Mouse (Mus musculus): ENCODE data around the gene Etv4. TPM values are rescaled to one million over a fixed set of nuclear protein-coding genes. Genes with fewer than 3 reads are reported as not detected.

The Etv4 gene
- polyA plus RNA-seq, 1 experiment = 21.2 TPM

GRCm38 (mm10) chr11:101770266-101770665 is 14.9 kb downstream of the Etv4 start:
- TF ChIP-seq TCF3 (IDR thresholded peaks at IDR 0.05; ENCODE audit: insufficient read length, low read depth) (no peak), CEBPB (IDR thresholded peaks at IDR 0.05; ENCODE audit: insufficient read depth, poor library complexity, severe bottlenecking) (no peak), USF1 (IDR thresholded peaks at IDR 0.05; ENCODE audit: low read depth) (no peak), MAX (IDR thresholded peaks at IDR 0.05; ENCODE audit: low read depth) (no peak), TCF12 (IDR thresholded peaks at IDR 0.05; ENCODE audit: insufficient read depth, poor library complexity, severe bottlenecking) (no peak), POLR2AphosphoS2 (IDR thresholded peaks at IDR 0.05; ENCODE audit: insufficient read length, low read depth) (peak; percentile 25), MYOG (IDR thresholded peaks at IDR 0.05; ENCODE audit: control insufficient read depth in 1 of 3, insufficient read depth in 1 of 3, insufficient read length in 2 of 3, low read depth in 2 of 3) (no peak)
- H3K4me3 ChIP-seq = no peak overlapping the region
- no peaks in the 10 kb centered on the region for H3K79me2 ChIP-seq (ENCODE audit: control insufficient read depth, insufficient read depth)
- no peak overlapping the region for H3ac ChIP-seq (ENCODE audit: control insufficient read depth, insufficient read length)
- no peaks in the 10 kb centered on the region for H3K27me3 ChIP-seq (ENCODE audit: control insufficient read depth, insufficient read depth, insufficient read length)
- H3K36me3 ChIP-seq (ENCODE audit: control insufficient read depth, insufficient read depth) = peaks cover 32% of the 10 kb centered on the region
- no peak overlapping the region for H3K4me2 ChIP-seq (ENCODE audit: low read depth)

- Histone ChIP-seq H3K27me3 (ENCODE audit: control insufficient read depth, insufficient read depth, insufficient read length) (no peaks in the 10 kb centered on the region), H3K4me2 (ENCODE audit: low read depth) (no peak overlapping the region), H3K36me3 (ENCODE audit: control insufficient read depth, insufficient read depth) (peaks cover 47% of the 10 kb centered on the region), H3K4me3 (no peak overlapping the region), H3K79me2 (ENCODE audit: control insufficient read depth, insufficient read depth) (no peaks in the 10 kb centered on the region), H3ac (ENCODE audit: control insufficient read depth, insufficient read length) (no peak overlapping the region)
- TF ChIP-seq TCF3 (IDR thresholded peaks at IDR 0.05; ENCODE audit: insufficient read length, low read depth) (no peak), MAX (IDR thresholded peaks at IDR 0.05; ENCODE audit: low read depth) (no peak), MYOD1 (IDR thresholded peaks at IDR 0.05; ENCODE audit: control insufficient read depth in 1 of 3, insufficient read length in 2 of 3, low read depth in 2 of 3) (no peak), USF1 (IDR thresholded peaks at IDR 0.05; ENCODE audit: low read depth) (no peak), SRF (IDR thresholded peaks at IDR 0.05; ENCODE audit: control insufficient read depth, insufficient read length, low read depth) (no peak), TCF12 (IDR thresholded peaks at IDR 0.05; ENCODE audit: insufficient read depth, poor library complexity, severe bottlenecking) (no peak), CEBPB (IDR thresholded peaks at IDR 0.05; ENCODE audit: insufficient read depth, poor library complexity, severe bottlenecking) (no peak)
These were observed 16.4 kb downstream of the Etv4 start for GRCm38 (mm10) chr11:101768721-101769120.

- Histone ChIP-seq H3K4me3 (no peak overlapping the region), H3K36me3 (ENCODE audit: control insufficient read depth, insufficient read depth) (peaks cover 48% of the 10 kb centered on the region), H3ac (ENCODE audit: control insufficient read depth, insufficient read length) (no peak overlapping the region), H3K27me3 (ENCODE audit: control insufficient read depth, insufficient read depth, insufficient read length) (no peaks in the 10 kb centered on the region), H3K4me2 (ENCODE audit: low read depth) (no peak overlapping the region), H3K79me2 (ENCODE audit: control insufficient read depth, insufficient read depth) (no peaks in the 10 kb centered on the region)
- no peak for TF ChIP-seq MAX (IDR thresholded peaks at IDR 0.05; ENCODE audit: low read depth)
- no peak for TF ChIP-seq SRF (IDR thresholded peaks at IDR 0.05; ENCODE audit: control insufficient read depth, insufficient read length, low read depth)
- TF ChIP-seq TCF3 (IDR thresholded peaks at IDR 0.05; ENCODE audit: insufficient read length, low read depth) = no peak
- no peak for TF ChIP-seq MYOD1 (IDR thresholded peaks at IDR 0.05; ENCODE audit: control insufficient read depth in 1 of 3, insufficient read length in 2 of 3, low read depth in 2 of 3)
- no peak for TF ChIP-seq MYOG (IDR thresholded peaks at IDR 0.05; ENCODE audit: control insufficient read depth in 1 of 3, insufficient read depth in 1 of 3, insufficient read length in 2 of 3, low read depth in 2 of 3)
- TF ChIP-seq POLR2AphosphoS2 (IDR thresholded peaks at IDR 0.05; ENCODE audit: insufficient read length, low read depth) = no peak
- no peak for TF ChIP-seq USF1 (IDR thresholded peaks at IDR 0.05; ENCODE audit: low read depth)
- TF ChIP-seq POLR2A (IDR thresholded peaks at IDR 0.05; ENCODE audit: insufficient read length, low read depth) = no peak
These were observed 17.8 kb downstream of the Etv4 start for GRCm38 (mm10) chr11:101767326-101767725.

GRCm38 (mm10) chr11:101764546-101764945 is 20.6 kb downstream of the Etv4 start:
- H3K4me3 ChIP-seq = no peak overlapping the region
- no peaks in the 10 kb centered on the region for H3K79me2 ChIP-seq (ENCODE audit: control insufficient read depth, insufficient read depth)
- TF ChIP-seq MYOG (IDR thresholded peaks at IDR 0.05; ENCODE audit: control insufficient read depth in 1 of 3, insufficient read depth in 1 of 3, insufficient read length in 2 of 3, low read depth in 2 of 3) (no peak), SRF (IDR thresholded peaks at IDR 0.05; ENCODE audit: control insufficient read depth, insufficient read length, low read depth) (no peak), TCF12 (IDR thresholded peaks at IDR 0.05; ENCODE audit: insufficient read depth, poor library complexity, severe bottlenecking) (no peak), MAX (IDR thresholded peaks at IDR 0.05; ENCODE audit: low read depth) (no peak), MYOD1 (IDR thresholded peaks at IDR 0.05; ENCODE audit: control insufficient read depth in 1 of 3, insufficient read length in 2 of 3, low read depth in 2 of 3) (no peak), E2F4 (IDR thresholded peaks at IDR 0.05; ENCODE audit: insufficient read depth) (no peak), POLR2A (IDR thresholded peaks at IDR 0.05; ENCODE audit: insufficient read length, low read depth) (no peak), CEBPB (IDR thresholded peaks at IDR 0.05; ENCODE audit: insufficient read depth, poor library complexity, severe bottlenecking) (no peak), REST (IDR thresholded peaks at IDR 0.05; ENCODE audit: insufficient read depth, insufficient read length) (no peak), POLR2AphosphoS2 (IDR thresholded peaks at IDR 0.05; ENCODE audit: insufficient read length, low read depth) (no peak), TCF3 (IDR thresholded peaks at IDR 0.05; ENCODE audit: insufficient read length, low read depth) (no peak), USF1 (IDR thresholded peaks at IDR 0.05; ENCODE audit: low read depth) (no peak)
- H3K36me3 ChIP-seq (ENCODE audit: control insufficient read depth, insufficient read depth) = peaks cover 54% of the 10 kb centered on the region
- no peaks in the 10 kb centered on the region for H3K27me3 ChIP-seq (ENCODE audit: control insufficient read depth, insufficient read depth, insufficient read length)
- H3K4me2 ChIP-seq (ENCODE audit: low read depth) = no peak overlapping the region
- no peak overlapping the region for H3ac ChIP-seq (ENCODE audit: control insufficient read depth, insufficient read length)

- Histone ChIP-seq H3ac (ENCODE audit: control insufficient read depth, insufficient read length) (no peak overlapping the region), H3K27me3 (ENCODE audit: control insufficient read depth, insufficient read depth, insufficient read length) (no peaks in the 10 kb centered on the region), H3K79me2 (ENCODE audit: control insufficient read depth, insufficient read depth) (no peaks in the 10 kb centered on the region), H3K4me3 (no peak overlapping the region), H3K36me3 (ENCODE audit: control insufficient read depth, insufficient read depth) (peaks cover 57% of the 10 kb centered on the region), H3K4me2 (ENCODE audit: low read depth) (no peak overlapping the region)
- TF ChIP-seq MYOG (IDR thresholded peaks at IDR 0.05; ENCODE audit: control insufficient read depth in 1 of 3, insufficient read depth in 1 of 3, insufficient read length in 2 of 3, low read depth in 2 of 3) (no peak), TCF3 (IDR thresholded peaks at IDR 0.05; ENCODE audit: insufficient read length, low read depth) (no peak), E2F4 (IDR thresholded peaks at IDR 0.05; ENCODE audit: insufficient read depth) (no peak), POLR2A (IDR thresholded peaks at IDR 0.05; ENCODE audit: insufficient read length, low read depth) (no peak), POLR2AphosphoS2 (IDR thresholded peaks at IDR 0.05; ENCODE audit: insufficient read length, low read depth) (no peak), CEBPB (IDR thresholded peaks at IDR 0.05; ENCODE audit: insufficient read depth, poor library complexity, severe bottlenecking) (no peak), TCF12 (IDR thresholded peaks at IDR 0.05; ENCODE audit: insufficient read depth, poor library complexity, severe bottlenecking) (no peak), REST (IDR thresholded peaks at IDR 0.05; ENCODE audit: insufficient read depth, insufficient read length) (no peak), MAX (IDR thresholded peaks at IDR 0.05; ENCODE audit: low read depth) (no peak), USF1 (IDR thresholded peaks at IDR 0.05; ENCODE audit: low read depth) (no peak), MYOD1 (IDR thresholded peaks at IDR 0.05; ENCODE audit: control insufficient read depth in 1 of 3, insufficient read length in 2 of 3, low read depth in 2 of 3) (no peak), SRF (IDR thresholded peaks at IDR 0.05; ENCODE audit: control insufficient read depth, insufficient read length, low read depth) (no peak)
These were observed 21.4 kb downstream of the Etv4 start for GRCm38 (mm10) chr11:101763723-101764122.

All from myocyte (in vitro differentiated cells).